Mouse (Mus musculus) kidney, embryonic 16.5 days (tissue): ENCODE measurements around the gene Tmem262. TPM values are rescaled to one million over a fixed set of nuclear protein-coding genes. Genes with fewer than 3 reads are reported as not detected.

ENCODE experiments used
- ATAC-seq: fragments of 200-750 bp; cut with Nextera tagmentation; 2 replicates; pipeline ENCODE4 v1.8.0; 2017; ENCODE audit warnings: moderate TSS enrichment; ENCODE audit not compliant: low FRiP score, low TSS enrichment
- H3K27ac ChIP-seq: fragments of 300-500 bp; sonication (generic); 2 replicates; pipeline ENCODE4 v1.5.1; 2014; ENCODE audit warnings: low read length
- H3K27me3 ChIP-seq: fragments of 300-500 bp; sonication (generic); 2 replicates; pipeline ENCODE4 v1.6.1; 2014; ENCODE audit warnings: low read length, control low read depth, mixed read lengths; ENCODE audit not compliant: insufficient read depth
- H3K36me3 ChIP-seq: fragments of 300-500 bp; sonication (generic); 2 replicates; pipeline ENCODE4 v1.6.1; 2014; ENCODE audit warnings: low read length, control low read depth, mixed read lengths; ENCODE audit not compliant: insufficient read depth
- H3K4me1 ChIP-seq: fragments of 300-500 bp; sonication (generic); 2 replicates; pipeline ENCODE4 v1.6.1; 2014; ENCODE audit warnings: low read length, control low read depth, mixed read lengths; ENCODE audit not compliant: insufficient read depth
- H3K4me2 ChIP-seq: fragments of 300-500 bp; sonication (generic); replicated peaks from 2 replicates; pipeline ENCODE4 v1.6.1; 2014; ENCODE audit warnings: low read depth, low read length
- H3K4me3 ChIP-seq: fragments of 300-500 bp; sonication (generic); 2 replicates; pipeline ENCODE4 v1.5.1; 2014; ENCODE audit warnings: mild to moderate bottlenecking, low read length
- H3K9ac ChIP-seq: fragments of 300-500 bp; sonication (generic); replicated peaks from 2 replicates; pipeline ENCODE4 v1.6.1; 2014; ENCODE audit warnings: low read length
- H3K9me3 ChIP-seq: fragments of 300-500 bp; sonication (generic); 2 replicates; pipeline ENCODE4 v1.6.1; 2016; ENCODE audit warnings: low read length, control low read depth
- WGBS: fragments of 180-500 bp; shearing (Covaris S2); extraction: QIAGEN DNeasy Blood & Tissue Kit; methylation state at CpG from one replicate; pipeline ENCODE4 v1.1.7; 2014; 5-methylcytosine and 5-hydroxymethylcytosine counted together
- polyA plus RNA-seq: library from polyadenylated mRNA; unstranded; fragments of >200 nt; fragmentation: Nextera tagmentation; extraction: Ambion mirVana; gene quantifications from 2 replicates; pipeline ENCODE4 v1.2.1, GENCODE M21; 2015

Gene Tmem262
- polyA plus RNA-seq, 1 experiment from 2014 or later, result not detected

GRCm38 (mm10) chr19:6117986-6118676 lies 38.3 kb downstream of the Tmem262 start, which contains the start of gene Sac3d1:
TSS of gene Sac3d1 (minus strand) at chr19:6118650.
- H3K27me3 ChIP-seq, result no peaks in the 10 kb centered on the region
- peak within 1 kb of the TSS; percentile 98 for H3K27ac ChIP-seq
- H3K36me3 ChIP-seq, result peaks cover 17% of the 10 kb centered on the region
- no peaks in the 10 kb centered on the region for H3K9me3 ChIP-seq
- peak within 1 kb of the TSS; percentile 82 for H3K4me3 ChIP-seq
- H3K9ac ChIP-seq, result peak within 1 kb of the TSS; percentile 87
- peak; percentile 84 for ATAC-seq
- H3K4me2 ChIP-seq, result peak within 1 kb of the TSS; percentile 79
- H3K4me1 ChIP-seq, result peaks cover 16% of the 10 kb centered on the region
- under 1% methylated on average over 74 of the region's 77 CpGs for WGBS

GRCm38 (mm10) chr19:6118677-6119185 lies 38.9 kb downstream of the Tmem262 start:
- H3K9me3 ChIP-seq, result no peaks in the 10 kb centered on the region
- H3K4me1 ChIP-seq, result peaks cover 16% of the 10 kb centered on the region
- ATAC-seq, result peak; percentile 49; the same call in 1 of the 2 replicates
- peak overlapping the region; percentile 79 for H3K4me2 ChIP-seq
- no peaks in the 10 kb centered on the region for H3K27me3 ChIP-seq
- H3K9ac ChIP-seq, result peak overlapping the region; percentile 87
- H3K27ac ChIP-seq, result peak overlapping the region; percentile 98
- 1% methylated on average over 8 of the region's 8 CpGs for WGBS
- peak overlapping the region; percentile 82 for H3K4me3 ChIP-seq
- H3K36me3 ChIP-seq, result peaks cover 17% of the 10 kb centered on the region

- H3K9ac ChIP-seq, result no peak overlapping the region
- no peak for ATAC-seq
Measured at GRCm38 (mm10) chr19:6121761-6122160, 41.9 kb downstream of the Tmem262 start.

GRCm38 (mm10) chr19:6123330-6123729 lies 43.5 kb downstream of the Tmem262 start:
- H3K27me3 ChIP-seq, result no peaks in the 10 kb centered on the region
- no peak overlapping the region for H3K27ac ChIP-seq
- H3K4me2 ChIP-seq, result no peak overlapping the region
- no peak overlapping the region for H3K9ac ChIP-seq
- ATAC-seq, result no peak
- peaks cover 9% of the 10 kb centered on the region; the same call in 1 of the 2 replicates for H3K4me1 ChIP-seq
- 71% methylated on average over 8 of the region's 8 CpGs for WGBS
- no peak overlapping the region for H3K4me3 ChIP-seq
- H3K9me3 ChIP-seq, result no peaks in the 10 kb centered on the region
- H3K36me3 ChIP-seq, result no peaks in the 10 kb centered on the region

More at GRCm38 (mm10) chr19:6121761-6122160, 41.9 kb downstream of the Tmem262 start:
- no peak overlapping the region for H3K4me2 ChIP-seq
- no peak overlapping the region for H3K4me3 ChIP-seq
- H3K36me3 ChIP-seq, result no peaks in the 10 kb centered on the region
- 26% methylated on average over 19 of the region's 19 CpGs for WGBS
- H3K9me3 ChIP-seq, result no peaks in the 10 kb centered on the region
- H3K4me1 ChIP-seq, result peaks cover 13% of the 10 kb centered on the region
- H3K27me3 ChIP-seq, result no peaks in the 10 kb centered on the region
- no peak overlapping the region for H3K27ac ChIP-seq

- no peaks in the 10 kb centered on the region for H3K36me3 ChIP-seq
- no peak for ATAC-seq
- WGBS, result 81% methylated on average over 2 of the region's 2 CpGs
- H3K4me2 ChIP-seq, result no peak overlapping the region
- no peak overlapping the region for H3K27ac ChIP-seq
- H3K9me3 ChIP-seq, result no peaks in the 10 kb centered on the region
- no peak overlapping the region for H3K4me3 ChIP-seq
- H3K27me3 ChIP-seq, result no peaks in the 10 kb centered on the region
- peaks cover 9% of the 10 kb centered on the region; the same call in 1 of the 2 replicates for H3K4me1 ChIP-seq
- no peak overlapping the region for H3K9ac ChIP-seq
Measured at GRCm38 (mm10) chr19:6124898-6125297, 45.1 kb downstream of the Tmem262 start.

- Histone ChIP-seq H3K4me1 (peaks cover 9% of the 10 kb centered on the region; the same call in 1 of the 2 replicates), H3K9me3 (no peaks in the 10 kb centered on the region), H3K27me3 (no peaks in the 10 kb centered on the region), H3K9ac (no peak overlapping the region), H3K36me3 (no peaks in the 10 kb centered on the region), H3K4me2 (no peak overlapping the region), H3K27ac (no peak overlapping the region), H3K4me3 (no peak overlapping the region)
- 25% methylated on average over 4 of the region's 4 CpGs for WGBS
- no peak for ATAC-seq
Measured at GRCm38 (mm10) chr19:6126289-6126688, 46.5 kb downstream of the Tmem262 start.

- WGBS, result 68% methylated on average over 10 of the region's 10 CpGs
- Histone ChIP-seq H3K4me3 (peak overlapping the region; percentile 64), H3K4me1 (peaks cover 5% of the 10 kb centered on the region; the same call in 1 of the 2 replicates), H3K4me2 (peak overlapping the region; percentile 64), H3K27ac (peak overlapping the region; percentile 93), H3K9ac (peak overlapping the region; percentile 80; the same call in 1 of the 2 replicates), H3K9me3 (no peaks in the 10 kb centered on the region), H3K36me3 (no peaks in the 10 kb centered on the region), H3K27me3 (no peaks in the 10 kb centered on the region)
- no peak for ATAC-seq
Measured at GRCm38 (mm10) chr19:6126789-6127580, 47.2 kb downstream of the Tmem262 start.

- ATAC-seq, result peak; percentile 97
- peak within 1 kb of the TSS; percentile 64 for H3K4me2 ChIP-seq
- peak within 1 kb of the TSS; percentile 80 for H3K9ac ChIP-seq
- H3K4me3 ChIP-seq, result peak within 1 kb of the TSS; percentile 64
- no peaks in the 10 kb centered on the region for H3K9me3 ChIP-seq
- H3K27me3 ChIP-seq, result no peaks in the 10 kb centered on the region
- under 1% methylated on average over 32 of the region's 32 CpGs for WGBS
- H3K27ac ChIP-seq, result peak within 1 kb of the TSS; percentile 93
- peaks cover 5% of the 10 kb centered on the region; the same call in 1 of the 2 replicates for H3K4me1 ChIP-seq
- H3K36me3 ChIP-seq, result no peaks in the 10 kb centered on the region
Measured at GRCm38 (mm10) chr19:6127760-6128341, 48.0 kb downstream of the Tmem262 start, which contains the start of gene Snx15. TSS of gene Snx15 (minus strand) at chr19:6128304.
